Mouse (Mus musculus) left cerebral cortex, adult 11 months (tissue): Measurements from ENCODE around the gene Znfx1.

Experiments
- DNase-seq: peaks from one replicate; pipeline ENCODE4 v3.0.0; 2022; ENCODE audit warnings: low spot score

Gene Znfx1

DNA sequence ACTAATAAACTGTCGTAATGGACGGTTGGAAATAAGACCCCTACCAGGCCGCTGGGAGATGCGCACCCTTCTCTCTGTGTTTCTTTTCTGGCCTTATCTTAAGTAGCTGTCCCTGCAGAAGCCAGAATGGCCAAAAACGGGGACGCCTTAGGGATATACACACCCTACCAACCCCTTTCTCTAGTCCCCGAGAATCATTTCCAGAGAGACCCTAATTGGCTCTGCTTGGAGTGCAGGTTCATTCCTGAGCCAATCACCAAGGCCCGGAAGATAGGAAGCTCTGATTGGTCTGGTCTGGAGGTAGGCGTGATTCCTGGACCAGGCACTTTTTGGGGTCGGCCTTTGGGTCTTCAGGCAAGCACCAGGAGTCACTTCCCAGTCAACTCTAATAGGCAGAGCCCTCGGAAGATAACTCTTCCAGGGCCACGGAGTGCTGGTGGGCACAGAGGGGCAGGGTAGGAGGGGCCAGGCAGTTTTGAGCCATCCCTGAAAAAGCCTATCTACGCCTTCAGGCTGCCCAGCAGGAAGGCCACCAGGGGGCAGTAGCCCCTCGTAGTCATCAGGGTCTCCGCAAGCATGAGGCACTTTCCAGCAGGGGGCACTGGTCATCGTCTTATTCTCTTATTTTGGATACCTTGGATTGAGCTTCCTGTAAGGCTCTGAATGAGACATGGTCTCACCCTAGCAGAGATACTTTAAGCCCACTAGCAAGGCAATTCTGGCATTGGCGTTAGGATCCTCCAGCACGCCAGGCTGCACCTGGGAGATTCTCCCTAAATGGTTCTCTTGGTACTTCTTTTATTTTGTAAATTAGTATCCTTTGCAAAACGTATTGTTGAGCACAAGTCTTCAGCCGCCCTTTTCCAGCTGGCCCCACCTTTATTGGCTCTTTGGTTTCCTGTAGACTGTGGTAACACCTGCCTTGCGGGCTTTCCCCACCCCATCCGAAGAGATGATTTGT is 9.1 kb upstream of the Znfx1 start:
- peak; percentile 95 for DNase-seq

DNA sequence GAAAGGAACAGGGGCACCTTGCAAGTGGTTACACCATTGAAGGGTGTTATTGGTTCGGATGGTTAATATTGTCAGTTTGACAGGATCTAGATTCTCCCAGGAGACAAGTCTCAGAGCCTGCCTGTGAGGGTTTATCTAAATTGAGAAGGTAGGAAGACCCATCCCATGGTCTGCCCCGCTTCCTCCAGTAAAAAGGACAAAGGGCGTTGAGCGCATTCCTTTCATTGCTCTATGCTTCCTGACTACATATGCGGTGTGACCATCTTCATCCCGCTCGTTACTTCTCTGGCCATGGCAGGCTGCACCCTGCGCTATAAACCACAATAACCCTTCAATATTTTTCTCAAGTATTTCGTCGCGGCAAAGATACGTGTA is 8.4 kb upstream of the Znfx1 start:
- no peak for DNase-seq

DNA sequence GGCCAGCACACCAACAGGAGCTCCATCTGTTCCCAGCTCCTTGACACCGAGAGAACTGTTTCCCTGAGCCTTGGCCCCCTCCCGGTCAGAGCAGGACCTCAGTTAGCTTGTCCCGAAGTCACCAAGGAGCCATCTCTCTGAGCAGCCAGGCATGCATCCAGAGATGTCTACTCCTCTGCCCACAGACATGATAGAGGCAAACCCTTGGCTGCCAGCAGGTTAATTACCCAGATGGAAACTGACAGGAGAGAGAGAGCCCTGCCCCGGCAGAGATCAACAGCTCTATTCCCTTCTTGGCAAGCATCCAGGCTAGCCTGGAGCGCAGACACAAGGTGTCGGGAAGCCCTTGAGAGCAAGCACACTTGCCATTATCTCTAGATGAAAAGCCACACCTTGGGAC is 7.5 kb upstream of the Znfx1 start:
- no peak for DNase-seq

DNA sequence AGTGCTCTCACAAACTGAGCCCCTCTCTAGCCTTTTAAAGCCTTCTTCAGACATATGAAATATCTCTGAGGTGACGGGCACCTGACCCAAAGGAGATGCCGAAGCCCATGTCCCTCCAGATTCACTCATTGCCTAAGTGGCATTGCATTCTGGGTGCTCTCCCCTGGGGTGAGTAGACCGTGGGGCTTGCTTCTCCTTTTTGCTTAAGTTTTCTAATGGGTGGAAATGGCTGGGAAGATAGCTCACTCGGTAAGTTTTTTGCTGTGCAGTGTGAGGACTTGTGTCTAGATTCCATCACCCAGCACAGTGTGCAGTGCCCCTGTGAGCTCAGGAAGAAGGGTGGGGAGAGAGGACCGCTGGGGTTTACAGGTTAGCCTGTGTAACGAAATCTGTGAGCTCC is 4.8 kb upstream of the Znfx1 start:
- no peak for DNase-seq

DNA sequence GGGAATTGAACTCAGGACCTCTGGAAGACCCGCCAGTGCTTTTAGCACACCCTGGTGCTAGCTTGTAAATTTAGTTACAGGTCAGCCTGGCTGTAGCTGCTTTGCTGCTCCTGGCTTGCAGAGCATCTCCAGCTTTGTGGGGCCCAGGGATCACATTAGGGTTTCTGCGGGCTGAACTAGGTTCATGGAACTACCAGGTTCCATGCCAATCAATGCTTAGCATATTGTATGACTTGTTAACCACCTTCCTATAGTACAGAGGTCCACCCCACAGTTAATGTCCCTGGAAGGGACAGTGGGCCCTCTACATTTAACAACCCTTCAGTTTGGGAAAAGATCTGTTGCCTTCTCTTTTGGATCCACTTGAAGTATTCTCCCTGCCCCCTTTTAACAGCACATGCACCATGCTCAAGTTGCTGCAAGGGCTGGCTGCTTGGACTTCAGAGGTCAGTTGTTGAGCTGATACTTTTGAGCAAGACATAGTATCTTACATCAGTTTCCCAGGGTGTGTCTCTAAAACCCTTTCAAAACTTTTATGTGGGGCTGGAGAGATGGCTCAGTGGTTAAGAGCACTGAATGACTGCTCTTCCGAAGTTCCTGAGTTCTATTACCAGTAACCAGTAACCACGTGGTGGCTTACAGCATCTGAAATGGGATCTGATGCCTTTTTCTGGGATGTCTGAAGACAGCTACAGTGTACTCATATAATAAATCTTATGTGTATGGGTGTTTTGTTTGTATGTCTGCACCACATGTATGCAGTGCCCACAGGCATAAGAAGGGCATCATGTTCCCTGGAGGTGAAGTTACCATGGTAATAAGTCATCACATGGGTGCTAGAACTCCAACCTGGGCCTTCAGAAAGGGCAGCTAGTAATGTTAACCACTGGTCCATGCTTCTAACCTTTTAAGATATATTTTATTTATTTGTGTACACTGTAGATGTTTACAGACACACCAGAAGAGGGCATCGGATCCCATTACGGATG is 4.0 kb upstream of the Znfx1 start:
- DNase-seq: no peak

DNA sequence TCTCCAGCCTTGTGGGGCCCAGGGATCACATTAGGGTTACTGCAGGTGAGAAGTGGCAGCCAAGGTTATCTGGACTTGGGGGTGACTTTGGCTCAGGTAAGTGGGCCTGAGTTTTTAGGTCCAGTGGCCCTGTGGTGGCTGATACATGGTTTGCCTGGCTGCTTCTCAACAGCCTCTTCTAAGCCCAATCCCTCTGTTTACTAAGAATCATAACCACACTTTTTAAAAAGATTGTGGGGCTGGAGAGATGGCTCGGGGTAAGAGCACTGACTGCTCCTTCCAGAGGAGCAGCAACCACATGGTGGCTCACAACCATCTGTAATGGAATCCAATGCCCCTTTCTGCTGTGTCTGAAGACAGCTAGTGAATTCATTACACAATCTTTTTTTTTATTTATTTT is 3.2 kb upstream of the Znfx1 start:
- no peak for DNase-seq

DNA sequence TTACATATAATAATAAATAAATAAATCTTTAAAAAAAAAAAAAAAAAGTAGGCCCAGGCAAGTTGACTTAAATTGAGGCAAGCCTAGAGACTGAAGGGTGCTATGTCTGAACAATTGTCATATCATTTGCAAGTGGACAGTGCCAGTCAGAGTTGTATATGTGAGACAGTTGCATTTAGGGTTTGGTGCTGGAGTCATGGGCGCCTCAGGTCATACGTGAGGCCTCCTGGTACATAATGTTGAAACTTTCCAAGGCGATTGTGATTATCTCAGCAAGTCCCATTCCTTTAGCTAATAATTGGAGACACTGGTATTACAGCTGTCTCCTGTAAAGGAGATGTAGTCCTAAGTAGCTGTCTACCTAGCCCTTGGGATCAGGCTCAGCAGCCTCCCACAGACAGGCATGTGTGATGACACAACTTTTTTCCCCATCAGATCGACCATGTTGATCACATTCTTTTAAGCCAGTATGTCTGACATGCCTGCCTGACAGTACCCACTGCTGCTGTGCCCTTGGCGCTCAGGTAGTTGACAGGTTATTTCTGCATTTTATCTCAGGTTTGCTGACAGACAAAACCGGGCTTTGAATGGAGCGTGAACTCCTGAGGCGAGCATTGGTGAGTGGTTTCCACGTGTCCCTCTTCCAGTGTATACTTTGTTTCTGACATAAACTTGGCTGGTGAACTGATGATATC is 1.9 kb upstream of the Znfx1 start:
- DNase-seq: no peak

DNA sequence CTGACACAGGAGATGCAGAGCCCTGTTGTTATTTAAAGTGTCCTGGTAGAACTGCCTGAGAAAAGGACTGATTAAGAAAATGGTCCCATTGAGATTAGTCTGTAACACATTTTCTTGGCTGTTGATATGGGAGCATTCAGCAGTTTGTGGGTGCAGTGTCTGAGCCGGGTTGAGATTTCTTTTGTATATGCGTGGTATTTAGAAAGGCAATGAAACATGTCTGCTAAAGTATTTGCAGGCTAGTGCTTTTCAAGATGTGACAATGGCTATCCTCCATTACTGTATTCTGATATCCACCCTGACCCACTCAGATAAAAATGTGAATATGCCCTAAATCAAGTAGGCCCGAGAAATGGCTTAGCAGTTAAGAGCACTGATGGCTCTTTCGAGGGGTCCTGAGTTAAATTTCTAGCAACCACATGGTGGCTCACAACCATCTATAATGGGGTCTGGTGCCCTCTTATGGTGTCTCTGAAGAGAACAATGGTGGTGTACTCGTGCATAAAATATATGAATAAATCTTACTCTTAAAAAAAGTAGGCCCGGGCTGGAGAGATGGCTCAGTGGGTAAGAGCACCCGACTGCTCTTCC is 1.2 kb upstream of the Znfx1 start:
- no peak for DNase-seq

DNA sequence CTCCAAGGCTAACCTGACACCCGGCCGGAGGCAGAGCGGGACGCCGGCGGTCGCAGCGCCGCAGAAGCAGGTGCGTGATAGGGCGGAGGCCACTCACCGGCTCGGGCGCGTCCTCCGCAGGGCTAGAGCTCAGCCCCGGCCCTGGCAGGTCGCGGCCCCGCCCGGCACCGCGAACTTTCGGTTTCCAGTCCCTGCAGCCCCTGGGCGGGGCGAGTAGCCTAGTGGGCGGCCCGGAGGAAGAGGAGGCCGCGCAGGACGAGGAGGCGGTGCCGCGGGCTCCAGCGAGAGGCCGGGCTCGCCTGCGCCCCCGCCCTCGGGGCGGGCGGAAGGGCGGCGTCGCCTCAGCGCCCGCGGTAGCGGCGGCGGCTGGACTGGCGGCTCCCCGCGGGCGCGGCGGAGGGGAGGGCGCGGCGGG is 311 bp downstream of the Znfx1 start:
- DNase-seq: peak; percentile 89

DNA sequence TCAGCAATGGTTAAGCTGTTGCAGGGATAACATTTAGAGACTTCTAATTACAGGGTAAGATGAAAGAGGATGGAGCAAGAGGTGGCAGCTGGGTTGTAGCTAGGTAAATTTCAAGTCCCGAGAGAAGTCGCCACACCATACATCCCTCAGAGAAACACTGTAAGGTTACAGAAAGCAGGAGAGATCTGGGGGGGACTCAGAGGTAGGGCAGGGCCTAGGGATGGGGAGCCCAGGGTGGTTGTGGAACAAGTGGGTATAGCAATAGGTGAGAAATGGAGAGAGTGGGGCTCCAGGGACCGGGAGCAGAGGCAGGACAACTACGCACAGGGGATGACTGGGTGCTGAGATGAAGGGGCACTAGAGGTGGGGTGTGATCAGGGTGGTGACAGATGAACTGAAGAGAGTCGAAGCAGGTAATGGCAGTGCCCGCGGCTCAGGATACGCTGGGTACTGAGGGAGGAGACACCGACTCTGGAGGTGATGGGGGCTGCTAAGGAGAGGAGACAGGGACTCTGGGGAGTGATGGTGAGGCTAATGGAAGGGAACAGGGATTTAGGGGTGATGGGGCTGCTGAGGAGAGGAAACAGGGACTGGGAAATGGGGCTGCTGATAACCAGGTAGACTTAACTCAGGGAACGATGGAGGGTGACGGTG is 1.3 kb downstream of the Znfx1 start:
- no peak for DNase-seq

DNA sequence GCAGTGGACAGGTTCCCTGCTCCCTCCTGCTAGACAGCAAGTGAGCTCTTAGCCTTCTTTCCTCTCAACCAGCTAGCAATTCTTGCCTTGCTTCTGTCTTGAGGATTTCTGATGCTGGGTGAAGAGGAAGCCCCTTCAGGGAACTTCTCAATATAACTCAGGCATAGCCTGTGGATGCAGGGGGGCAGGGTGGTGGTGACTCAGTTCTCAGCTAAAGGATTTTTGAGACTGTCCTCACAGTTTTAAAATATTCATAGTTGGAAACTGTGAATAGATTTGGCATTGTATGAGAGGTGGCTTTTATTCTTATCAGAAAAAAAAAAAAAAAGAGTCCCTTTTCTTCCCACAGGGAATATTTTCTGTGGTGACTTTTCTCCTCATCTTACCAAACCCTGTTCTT is 2.1 kb downstream of the Znfx1 start:
- DNase-seq: no peak

DNA sequence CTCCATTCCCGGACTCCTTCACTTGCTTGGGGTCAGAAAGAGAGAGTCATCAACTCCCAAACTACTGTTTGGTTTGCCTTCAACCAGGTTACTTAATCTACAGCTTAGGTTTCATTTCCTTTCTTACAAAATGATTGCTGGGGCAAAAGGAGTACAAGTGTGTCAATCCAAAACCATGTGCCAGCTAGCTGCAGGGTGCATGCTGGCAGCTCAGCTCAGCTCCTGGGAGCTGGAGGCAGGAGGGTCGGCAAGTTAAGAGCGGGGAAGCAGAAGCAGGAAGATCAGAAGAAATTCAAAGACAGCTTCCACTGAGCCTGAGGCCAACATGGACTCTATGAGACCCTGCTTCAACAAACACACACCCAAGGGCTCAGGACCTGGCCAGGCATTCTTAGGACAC is 2.5 kb downstream of the Znfx1 start:
- no peak for DNase-seq

DNA sequence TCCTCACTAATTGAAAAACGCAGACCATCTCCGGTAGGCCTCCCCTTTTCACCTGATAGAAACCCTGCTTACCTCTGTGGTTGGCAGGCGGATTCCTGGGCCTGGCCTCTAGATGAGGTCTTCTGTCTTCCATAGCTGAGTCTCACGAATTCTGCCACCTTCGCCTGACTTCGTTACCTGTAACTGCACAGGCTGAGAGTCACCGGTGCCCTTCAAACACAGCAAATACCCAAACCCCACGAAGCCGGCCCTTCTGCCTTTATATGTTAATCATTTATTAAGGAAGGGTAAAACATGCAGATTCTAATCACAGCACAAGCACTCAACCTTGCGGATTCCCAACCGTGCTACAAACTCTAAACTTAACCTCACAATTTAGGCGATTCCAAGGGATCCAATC is 2.9 kb downstream of the Znfx1 start:
- DNase-seq: no peak

DNA sequence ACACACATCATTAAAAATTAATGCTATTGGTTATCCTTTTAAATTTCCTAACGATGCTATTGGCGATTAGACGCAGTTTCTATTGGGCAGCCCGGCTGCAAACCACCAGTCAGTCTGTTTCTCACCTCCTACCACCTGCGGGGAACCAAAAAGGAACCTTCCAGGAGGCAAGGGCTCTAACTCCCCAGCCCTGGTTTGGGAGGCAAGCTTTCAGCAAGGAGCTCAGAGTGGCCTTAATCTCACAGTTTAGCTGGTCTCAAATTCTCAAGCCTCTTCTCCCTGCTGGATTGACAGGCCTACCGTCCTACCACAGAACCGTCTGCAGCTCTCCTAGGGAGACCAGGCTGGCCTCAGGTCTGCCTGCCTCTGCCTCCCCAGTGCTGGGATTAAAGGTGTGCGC is 3.3 kb downstream of the Znfx1 start:
- DNase-seq: no peak

DNA sequence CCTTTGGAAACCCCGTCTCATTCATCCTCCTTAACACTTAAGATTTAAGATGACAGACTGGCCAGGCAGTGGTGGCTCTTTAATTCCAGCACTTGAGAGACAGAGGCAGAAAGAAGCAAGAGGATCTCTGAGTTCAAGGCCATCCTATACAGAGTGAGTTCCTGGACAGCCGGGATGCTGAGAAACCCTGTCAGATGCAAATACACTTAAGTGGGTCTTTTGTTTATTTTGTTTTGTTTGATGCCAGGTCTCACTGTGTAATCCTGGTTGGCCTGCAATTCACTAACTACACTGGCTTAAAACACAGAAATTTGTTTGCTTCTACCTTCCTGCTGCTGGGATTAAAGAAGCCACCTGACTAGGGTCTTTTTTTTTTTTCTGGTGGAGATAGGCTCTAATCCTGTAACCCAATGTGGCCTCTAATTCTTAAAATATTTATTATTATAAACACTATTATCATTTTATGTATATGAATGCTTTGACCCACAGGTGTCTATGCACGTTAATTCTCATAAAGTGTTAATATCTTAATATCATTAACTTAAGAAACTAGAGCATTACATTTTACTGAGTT is 3.9 kb downstream of the Znfx1 start:
- DNase-seq: no peak

DNA sequence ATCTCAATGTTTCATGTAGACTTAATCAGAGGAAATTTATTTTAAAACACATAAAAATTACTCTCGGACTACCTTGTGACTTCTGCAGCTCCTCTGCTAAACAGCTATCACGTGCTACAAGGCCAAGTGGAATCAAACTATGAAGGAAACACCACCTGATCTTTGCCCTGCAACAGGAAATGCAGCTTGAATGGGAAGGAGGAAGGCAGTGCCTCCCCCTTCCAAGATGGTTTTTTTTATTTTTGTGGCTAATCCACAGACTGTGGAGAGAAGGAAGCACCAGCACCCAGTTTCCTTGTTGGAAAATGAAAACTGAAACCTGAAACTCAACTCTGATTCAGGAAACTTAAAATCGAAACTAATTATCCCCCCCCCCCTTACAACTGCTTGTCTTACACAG is 4.6 kb downstream of the Znfx1 start:
- no peak for DNase-seq

DNA sequence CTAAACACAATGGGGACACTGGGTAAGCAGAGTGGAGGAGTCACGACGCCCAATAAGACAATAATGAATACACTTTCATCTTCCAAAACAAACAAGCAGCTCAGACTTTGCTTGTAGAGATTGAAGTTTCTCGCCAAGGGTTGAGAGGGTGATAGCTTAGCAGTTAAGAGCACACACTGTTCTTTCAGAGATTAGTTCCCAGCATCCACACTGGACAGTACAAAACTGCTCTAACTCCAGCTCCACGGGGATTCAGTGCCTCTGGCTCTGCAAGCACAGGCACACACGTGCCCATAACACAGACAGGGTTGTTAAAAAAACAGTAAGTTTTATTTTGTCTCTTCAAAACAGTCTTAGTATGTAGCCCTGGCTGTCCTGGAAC is 5.9 kb downstream of the Znfx1 start:
- no peak for DNase-seq

DNA sequence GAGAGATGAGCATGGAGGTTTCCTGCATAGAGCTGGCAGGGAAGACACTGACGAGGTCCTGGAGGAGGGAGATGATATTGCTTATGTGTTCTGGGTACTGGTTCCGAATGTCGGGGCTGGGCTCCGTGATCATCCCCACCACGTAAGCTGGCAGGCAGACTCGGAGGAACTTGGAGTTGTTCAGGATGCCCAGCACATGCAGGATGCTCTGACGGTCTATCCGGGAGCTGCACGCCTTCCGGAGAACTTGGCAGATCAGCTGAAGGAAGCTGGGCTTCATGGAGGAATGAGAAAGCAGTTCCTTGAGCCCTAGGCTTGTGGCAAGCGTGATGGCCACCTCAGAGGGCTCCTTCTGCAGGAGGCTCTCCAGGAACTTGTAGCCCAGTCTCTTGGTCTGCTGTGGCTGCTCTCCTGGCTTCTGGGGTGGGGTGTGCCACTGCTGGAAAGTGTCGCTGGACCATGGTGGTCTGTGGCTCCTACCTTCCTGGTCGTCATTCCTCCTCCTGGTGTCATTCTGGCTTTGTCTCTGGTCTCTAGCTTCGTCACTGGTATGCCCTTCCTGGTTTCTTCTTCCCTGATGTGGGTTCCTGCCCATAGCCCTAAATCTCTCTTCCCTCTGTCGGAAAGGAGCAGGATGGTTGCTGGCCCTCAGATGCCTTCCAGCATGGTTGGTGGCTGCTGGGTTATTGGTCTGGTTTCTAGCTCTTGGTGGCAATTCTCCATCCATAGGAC is 6.4 kb downstream of the Znfx1 start:
- DNase-seq: no peak

DNA sequence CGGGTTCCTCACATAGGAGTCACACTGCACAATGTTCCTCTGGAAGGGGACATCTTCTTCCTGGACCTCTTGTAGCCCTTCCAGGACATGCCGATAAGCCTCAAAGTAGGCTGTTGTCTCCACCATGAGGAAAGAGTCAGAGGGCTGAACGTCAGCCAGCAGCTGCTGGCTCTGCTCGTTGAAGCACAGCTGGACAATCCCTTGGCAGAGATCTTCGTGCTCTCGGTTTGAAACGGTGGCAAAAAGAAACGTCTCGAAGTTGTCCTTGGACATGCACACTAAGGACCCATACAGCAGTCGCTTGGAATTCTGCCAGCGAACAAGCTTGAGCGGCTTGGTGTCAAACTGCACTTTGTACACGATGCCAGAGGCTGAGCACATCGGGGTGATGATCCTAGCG is 7.4 kb downstream of the Znfx1 start:
- no peak for DNase-seq

DNA sequence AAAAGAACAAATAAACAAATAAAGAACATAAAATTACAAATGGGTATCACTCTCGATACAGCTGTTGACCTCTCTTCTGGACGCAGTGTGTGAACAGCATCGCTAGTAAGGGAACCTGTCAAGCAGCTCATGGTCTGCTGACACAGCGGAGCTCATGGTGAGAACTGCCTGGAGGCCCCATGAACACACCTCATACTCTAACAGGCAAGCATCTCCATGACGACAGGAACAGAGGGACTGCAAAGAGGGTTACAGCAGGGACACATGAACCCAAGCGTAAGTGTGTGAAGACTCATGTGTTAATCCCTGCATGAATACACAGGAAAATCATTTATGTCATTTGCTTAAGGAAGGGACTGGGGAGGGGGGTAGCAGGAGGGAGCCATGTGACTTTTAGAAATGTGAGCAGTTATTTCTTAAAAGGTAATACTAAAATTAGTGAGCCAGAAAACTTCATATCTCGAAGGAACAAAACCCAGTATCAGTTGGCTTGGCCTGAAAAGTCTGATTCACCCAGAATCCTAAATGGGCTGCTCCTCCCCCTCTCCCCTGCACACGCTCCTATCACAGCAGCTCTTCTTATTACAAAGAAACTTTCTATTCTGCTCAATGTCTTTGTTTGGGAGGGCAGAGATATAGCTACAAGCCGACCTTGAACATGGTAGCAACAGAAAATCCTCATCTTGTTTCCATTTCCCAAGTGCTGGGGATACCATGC is 9.5 kb downstream of the Znfx1 start:
- no peak for DNase-seq
